Mouse (Mus musculus): Measurements from ENCODE around the gene Ank3. TPM values are rescaled to one million over a fixed set of nuclear protein-coding genes. Genes with fewer than 3 reads are reported as not detected.

The Ank3 gene
- polyA plus RNA-seq, 1 experiment from 2014 or later = 8.3 TPM

- Histone ChIP-seq H3K9ac (no peak overlapping the region), H3K36me3 (replicated peaks) (no peaks in the 10 kb centered on the region), H3K9me3 (replicated peaks) (no peaks in the 10 kb centered on the region), H3K27me3 (no peaks in the 10 kb centered on the region), H3K27ac (replicated peaks) (no peak overlapping the region), H3K4me1 (replicated peaks) (no peaks in the 10 kb centered on the region), H3K4me2 (no peak overlapping the region), H3K4me3 (replicated peaks) (no peak overlapping the region)
- no peak for ATAC-seq (ENCODE audit: insufficient read depth)
- 79% methylated on average over 4 of the region's 4 CpGs for WGBS (ENCODE audit: insufficient replicate concordance)
Observed at GRCm38 (mm10) chr10:69724159-69724558, 325.6 kb downstream of the Ank3 start.

- Histone ChIP-seq H3K4me1 (replicated peaks) (no peaks in the 10 kb centered on the region), H3K4me3 (replicated peaks) (no peak overlapping the region), H3K4me2 (no peak overlapping the region), H3K27me3 (no peaks in the 10 kb centered on the region), H3K9ac (no peak overlapping the region), H3K36me3 (replicated peaks) (no peaks in the 10 kb centered on the region), H3K27ac (replicated peaks) (no peak overlapping the region), H3K9me3 (replicated peaks) (no peaks in the 10 kb centered on the region)
- 73% methylated on average over 14 of the region's 14 CpGs for WGBS (ENCODE audit: insufficient replicate concordance)
- no peak for ATAC-seq (ENCODE audit: insufficient read depth)
Observed at GRCm38 (mm10) chr10:69725078-69725477, 326.5 kb downstream of the Ank3 start.

GRCm38 (mm10) chr10:69726265-69726664, 327.7 kb downstream of the Ank3 start:
- Histone ChIP-seq H3K27me3 (no peaks in the 10 kb centered on the region), H3K36me3 (replicated peaks) (no peaks in the 10 kb centered on the region), H3K9me3 (replicated peaks) (no peaks in the 10 kb centered on the region), H3K4me3 (replicated peaks) (no peak overlapping the region), H3K9ac (no peak overlapping the region), H3K27ac (replicated peaks) (no peak overlapping the region), H3K4me2 (no peak overlapping the region), H3K4me1 (replicated peaks) (no peaks in the 10 kb centered on the region)
- WGBS (ENCODE audit: insufficient replicate concordance) = 65% methylated on average over 2 of the region's 2 CpGs
- ATAC-seq (ENCODE audit: insufficient read depth) = no peak

- Histone ChIP-seq H3K4me3 (replicated peaks) (no peak overlapping the region), H3K4me2 (no peak overlapping the region), H3K27me3 (no peaks in the 10 kb centered on the region), H3K9me3 (replicated peaks) (no peaks in the 10 kb centered on the region), H3K36me3 (replicated peaks) (no peaks in the 10 kb centered on the region), H3K4me1 (replicated peaks) (no peaks in the 10 kb centered on the region), H3K9ac (no peak overlapping the region), H3K27ac (replicated peaks) (no peak overlapping the region)
- ATAC-seq (ENCODE audit: insufficient read depth) = no peak
- 58% methylated on average over 7 of the region's 7 CpGs for WGBS (ENCODE audit: insufficient replicate concordance)
Observed at GRCm38 (mm10) chr10:69726806-69727205, 328.2 kb downstream of the Ank3 start.

GRCm38 (mm10) chr10:69728876-69729275, 330.3 kb downstream of the Ank3 start:
- Histone ChIP-seq H3K27me3 (no peaks in the 10 kb centered on the region), H3K4me1 (replicated peaks) (no peaks in the 10 kb centered on the region), H3K9me3 (replicated peaks) (no peaks in the 10 kb centered on the region), H3K27ac (replicated peaks) (no peak overlapping the region), H3K9ac (no peak overlapping the region), H3K36me3 (replicated peaks) (no peaks in the 10 kb centered on the region), H3K4me3 (replicated peaks) (no peak overlapping the region), H3K4me2 (no peak overlapping the region)
- ATAC-seq (ENCODE audit: insufficient read depth) = no peak
- WGBS (ENCODE audit: insufficient replicate concordance) = 59% methylated on average over 6 of the region's 6 CpGs

GRCm38 (mm10) chr10:69730351-69730871, 331.8 kb downstream of the Ank3 start:
- no peak for ATAC-seq (ENCODE audit: insufficient read depth)
- no peak overlapping the region for H3K9ac ChIP-seq
- no peaks in the 10 kb centered on the region for H3K4me1 ChIP-seq (replicated peaks)
- H3K36me3 ChIP-seq (replicated peaks) = no peaks in the 10 kb centered on the region
- H3K9me3 ChIP-seq (replicated peaks) = no peaks in the 10 kb centered on the region
- H3K4me2 ChIP-seq = no peak overlapping the region
- H3K27ac ChIP-seq (replicated peaks) = no peak overlapping the region
- H3K4me3 ChIP-seq (replicated peaks) = no peak overlapping the region
- H3K27me3 ChIP-seq = no peaks in the 10 kb centered on the region
- WGBS (ENCODE audit: insufficient replicate concordance) = 62% methylated on average over 10 of the region's 10 CpGs

GRCm38 (mm10) chr10:69731341-69731740, 332.8 kb downstream of the Ank3 start:
- Histone ChIP-seq H3K27ac (replicated peaks) (no peak overlapping the region), H3K4me2 (no peak overlapping the region), H3K4me3 (replicated peaks) (no peak overlapping the region), H3K9ac (no peak overlapping the region), H3K27me3 (no peaks in the 10 kb centered on the region), H3K36me3 (replicated peaks) (no peaks in the 10 kb centered on the region), H3K4me1 (replicated peaks) (no peaks in the 10 kb centered on the region), H3K9me3 (replicated peaks) (no peaks in the 10 kb centered on the region)
- no peak for ATAC-seq (ENCODE audit: insufficient read depth)
- 60% methylated on average over 5 of the region's 5 CpGs for WGBS (ENCODE audit: insufficient replicate concordance)

- Histone ChIP-seq H3K27ac (replicated peaks) (no peak overlapping the region), H3K4me2 (no peak overlapping the region), H3K9me3 (replicated peaks) (no peaks in the 10 kb centered on the region), H3K4me1 (replicated peaks) (no peaks in the 10 kb centered on the region), H3K27me3 (no peaks in the 10 kb centered on the region), H3K9ac (no peak overlapping the region), H3K4me3 (replicated peaks) (no peak overlapping the region), H3K36me3 (replicated peaks) (no peaks in the 10 kb centered on the region)
- no peak for ATAC-seq (ENCODE audit: insufficient read depth)
- 50% methylated on average over 1 of the region's 1 CpGs for WGBS (ENCODE audit: insufficient replicate concordance)
Observed at GRCm38 (mm10) chr10:69731863-69732262, 333.3 kb downstream of the Ank3 start.

GRCm38 (mm10) chr10:69736241-69736640, 337.7 kb downstream of the Ank3 start:
- no peaks in the 10 kb centered on the region for H3K9me3 ChIP-seq (replicated peaks)
- no peaks in the 10 kb centered on the region for H3K4me1 ChIP-seq (replicated peaks)
- no peak overlapping the region for H3K9ac ChIP-seq
- no peaks in the 10 kb centered on the region for H3K36me3 ChIP-seq (replicated peaks)
- no peaks in the 10 kb centered on the region for H3K27me3 ChIP-seq
- no peak overlapping the region for H3K4me2 ChIP-seq
- ATAC-seq (ENCODE audit: insufficient read depth) = no peak
- H3K4me3 ChIP-seq (replicated peaks) = no peak overlapping the region
- H3K27ac ChIP-seq (replicated peaks) = no peak overlapping the region
- 56% methylated on average over 7 of the region's 7 CpGs for WGBS (ENCODE audit: insufficient replicate concordance)

- ATAC-seq (ENCODE audit: insufficient read depth) = no peak
- H3K4me3 ChIP-seq (replicated peaks) = no peak overlapping the region
- H3K27me3 ChIP-seq = no peaks in the 10 kb centered on the region
- H3K9me3 ChIP-seq (replicated peaks) = no peaks in the 10 kb centered on the region
- H3K4me1 ChIP-seq (replicated peaks) = no peaks in the 10 kb centered on the region
- no peak overlapping the region for H3K4me2 ChIP-seq
- 55% methylated on average over 5 of the region's 5 CpGs for WGBS (ENCODE audit: insufficient replicate concordance)
- H3K27ac ChIP-seq (replicated peaks) = no peak overlapping the region
- H3K36me3 ChIP-seq (replicated peaks) = no peaks in the 10 kb centered on the region
- no peak overlapping the region for H3K9ac ChIP-seq
Observed at GRCm38 (mm10) chr10:69738741-69739271, 340.2 kb downstream of the Ank3 start.

- no peak overlapping the region for H3K4me3 ChIP-seq (replicated peaks)
- no peak for ATAC-seq (ENCODE audit: insufficient read depth)
- no peak overlapping the region for H3K27ac ChIP-seq (replicated peaks)
- H3K4me2 ChIP-seq = no peak overlapping the region
- no peaks in the 10 kb centered on the region for H3K27me3 ChIP-seq
- H3K4me1 ChIP-seq (replicated peaks) = no peaks in the 10 kb centered on the region
- 52% methylated on average over 3 of the region's 3 CpGs for WGBS (ENCODE audit: insufficient replicate concordance)
- H3K9ac ChIP-seq = no peak overlapping the region
- no peaks in the 10 kb centered on the region for H3K36me3 ChIP-seq (replicated peaks)
- no peaks in the 10 kb centered on the region for H3K9me3 ChIP-seq (replicated peaks)
Observed at GRCm38 (mm10) chr10:69742528-69742927, 344.0 kb downstream of the Ank3 start.

GRCm38 (mm10) chr10:69744181-69744580, 345.6 kb downstream of the Ank3 start:
- H3K4me1 ChIP-seq (replicated peaks) = no peaks in the 10 kb centered on the region
- no peaks in the 10 kb centered on the region for H3K36me3 ChIP-seq (replicated peaks)
- H3K4me2 ChIP-seq = no peak overlapping the region
- no peak overlapping the region for H3K4me3 ChIP-seq (replicated peaks)
- no peaks in the 10 kb centered on the region for H3K9me3 ChIP-seq (replicated peaks)
- no peak overlapping the region for H3K27ac ChIP-seq (replicated peaks)
- no peak for ATAC-seq (ENCODE audit: insufficient read depth)
- H3K27me3 ChIP-seq = no peaks in the 10 kb centered on the region
- WGBS (ENCODE audit: insufficient replicate concordance) = 48% methylated on average over 8 of the region's 8 CpGs
- no peak overlapping the region for H3K9ac ChIP-seq
